Mouse (Mus musculus): ENCODE data around the gene Ip6k2. TPM values are rescaled to one million over a fixed set of nuclear protein-coding genes. Genes with fewer than 3 reads are reported as not detected.

The Ip6k2 gene
- total RNA-seq (2012; rRNA removed), result 23.0 and 24.4 TPM in 2 replicates

DNA sequence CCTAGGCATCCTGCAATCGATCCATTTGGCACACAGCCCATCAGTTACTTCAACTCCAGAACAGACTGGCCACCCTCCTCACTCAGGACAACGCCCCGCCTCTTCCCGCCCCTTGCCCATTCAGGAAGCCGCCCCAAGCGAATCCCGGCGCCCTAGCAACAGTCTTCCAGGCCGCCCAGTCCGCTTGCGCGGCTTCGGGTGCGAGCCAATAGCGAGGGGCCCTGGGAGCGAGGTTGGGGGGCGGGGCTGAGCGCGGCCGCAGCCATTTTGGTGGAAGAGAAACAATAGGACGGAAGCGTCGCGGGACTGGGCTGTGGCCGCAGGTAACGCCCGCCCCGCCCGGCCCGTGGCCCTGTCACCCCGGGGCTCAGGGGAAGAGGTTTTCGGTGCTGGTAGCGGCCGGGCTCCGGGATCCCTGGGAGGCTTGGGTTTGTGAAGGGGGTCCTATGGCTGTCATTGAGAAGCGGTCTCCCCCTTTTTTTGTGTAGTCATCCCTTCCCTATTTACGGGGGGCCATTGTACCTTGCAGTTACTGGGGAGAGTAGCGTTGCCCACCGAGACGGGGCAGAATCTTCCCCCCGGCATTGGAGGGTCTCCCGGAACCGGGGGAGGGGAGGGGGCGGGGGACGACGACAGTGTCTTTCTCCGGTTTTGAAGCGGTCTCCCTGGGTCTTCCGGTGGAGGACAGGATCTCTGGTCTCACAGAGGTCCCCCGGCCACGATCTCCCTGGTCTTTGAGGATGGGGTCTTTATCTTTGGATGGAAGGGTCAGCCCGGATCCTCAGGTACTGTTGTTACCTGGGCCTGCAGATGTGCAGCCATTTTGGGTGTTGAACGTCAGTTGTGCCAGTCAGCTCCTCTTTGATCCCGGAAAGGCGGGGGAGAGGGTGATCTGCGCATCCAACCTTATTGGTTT is at the start of gene Ip6k2:
TSS of gene Ip6k2 (plus strand) at position 249 of the 916 bp plus-strand sequence.
- H3K36me3 ChIP-seq (ENCODE audit: control insufficient read depth, insufficient read depth, low read length, poor library complexity, severe bottlenecking), result no peaks in the 10 kb centered on the region
- H3K4me1 ChIP-seq (ENCODE audit: control insufficient read depth in 2 of 2, insufficient read depth in 2 of 2, low read length in 2 of 2, poor library complexity in 1 of 2), result peaks cover 2 to 3% of the 10 kb centered on the region in 2 experiments; a peak in 1 of 4 replicates
- no peaks in the 10 kb centered on the region for H3K9me3 ChIP-seq (ENCODE audit: control insufficient read depth, insufficient read depth, low read depth, low read length)
- TF ChIP-seq CHD2 (IDR thresholded peaks at IDR 0.05; ENCODE audit: low read depth, low read length), result peak; percentile 16; the same call in 1 of the 2 replicates
- TF ChIP-seq MAFK (IDR thresholded peaks at IDR 0.05; ENCODE audit: insufficient read depth, low read depth, low read length), result no peak
- in situ Hi-C loops (cut with MboI; ENCODE audit: low sequenced_read_pairs in 2 of 2, unreplicated experiment in 2 of 2), result no loop called here
- peak; percentile 97 for DNase-seq (ENCODE audit: low read depth, low spot score)
- peak within 1 kb of the TSS; percentile 88 for H3K9ac ChIP-seq (ENCODE audit: insufficient read depth, low read depth, low read length, poor library complexity, severe bottlenecking)
- peak within 1 kb of the TSS; percentile 88 to 97 for H3K4me3 ChIP-seq (ENCODE audit: insufficient read depth in 1 of 2, low read depth in 1 of 2, low read length in 2 of 2, poor library complexity in 1 of 2, severe bottlenecking in 1 of 2)
- peak within 1 kb of the TSS; percentile 63 for H3K27ac ChIP-seq (ENCODE audit: insufficient read depth, low read depth, low read length, poor library complexity, severe bottlenecking)

DNA sequence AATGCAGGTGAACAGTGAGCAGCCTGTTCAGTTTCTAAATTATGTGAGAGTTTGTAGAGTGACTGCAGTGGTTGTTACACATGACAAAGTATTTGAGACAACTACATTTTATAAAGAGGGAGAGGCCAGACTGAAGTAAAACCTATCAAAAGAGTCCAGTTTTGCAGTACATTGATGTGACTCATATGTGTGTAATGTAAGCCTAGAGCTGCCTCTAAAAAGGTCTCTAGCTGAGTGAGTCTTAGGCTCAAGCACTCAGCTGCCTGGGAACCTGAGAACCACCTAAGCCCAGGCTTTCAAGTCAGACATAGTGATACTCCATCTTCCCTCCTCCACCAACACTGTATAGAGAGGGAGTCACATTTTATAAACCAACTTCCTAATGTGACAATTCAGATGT is 49.0 kb upstream of the Ip6k2 start:
- H3K36me3 ChIP-seq (ENCODE audit: control insufficient read depth, insufficient read depth, low read length, poor library complexity, severe bottlenecking), result no peaks in the 10 kb centered on the region; the same call in 1 of the 2 replicates
- H3K4me3 ChIP-seq (ENCODE audit: insufficient read depth in 1 of 2, low read depth in 1 of 2, low read length in 2 of 2, poor library complexity in 1 of 2, severe bottlenecking in 1 of 2), result no peak overlapping the region
- no peak overlapping the region for H3K9ac ChIP-seq (ENCODE audit: insufficient read depth, low read depth, low read length, poor library complexity, severe bottlenecking)
- TF ChIP-seq CHD2 (IDR thresholded peaks at IDR 0.05; ENCODE audit: low read depth, low read length), result no peak
- no peak for TF ChIP-seq ZC3H11A (IDR thresholded peaks at IDR 0.05; ENCODE audit: borderline replicate concordance, low read depth, low read length)
- no peak for TF ChIP-seq MAFK (IDR thresholded peaks at IDR 0.05; ENCODE audit: insufficient read depth, low read depth, low read length)
- no peak for TF ChIP-seq HCFC1 (IDR thresholded peaks at IDR 0.05; ENCODE audit: borderline replicate concordance, insufficient read depth, low read length)
- no peak for TF ChIP-seq ZNF384 (IDR thresholded peaks at IDR 0.05; ENCODE audit: low read depth, low read length)
- in situ Hi-C loops (cut with MboI; ENCODE audit: low sequenced_read_pairs in 2 of 2, unreplicated experiment in 2 of 2), result no loop called here
- H3K27ac ChIP-seq (ENCODE audit: insufficient read depth, low read depth, low read length, poor library complexity, severe bottlenecking), result no peak overlapping the region
- no peaks in the 10 kb centered on the region for H3K4me1 ChIP-seq (ENCODE audit: control insufficient read depth in 2 of 2, insufficient read depth in 2 of 2, low read length in 2 of 2, poor library complexity in 1 of 2)
- no peaks in the 10 kb centered on the region for H3K9me3 ChIP-seq (ENCODE audit: control insufficient read depth, insufficient read depth, low read depth, low read length)
- no peak for DNase-seq (ENCODE audit: low read depth, low spot score)

DNA sequence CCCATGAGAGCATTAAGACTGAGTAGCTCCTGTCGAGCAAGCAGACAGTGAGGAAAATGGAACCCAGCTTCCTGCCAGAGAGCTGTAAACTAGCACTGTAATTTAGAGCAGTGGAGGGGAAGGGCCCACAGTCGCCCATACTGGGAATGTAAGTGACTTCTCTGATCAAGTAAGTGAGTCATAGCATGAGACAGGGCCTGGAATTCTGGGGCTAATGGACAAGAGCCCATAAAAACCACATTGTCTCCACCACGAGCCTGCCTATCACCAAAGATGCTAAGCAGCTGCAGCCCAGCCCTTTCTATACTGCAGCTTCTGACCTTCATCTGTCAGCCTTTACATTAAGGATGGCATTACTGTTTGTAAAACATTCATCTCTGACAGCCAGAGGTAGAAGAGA is 44.4 kb upstream of the Ip6k2 start:
- TF ChIP-seq ZC3H11A (IDR thresholded peaks at IDR 0.05; ENCODE audit: borderline replicate concordance, low read depth, low read length) (no peak), ZNF384 (IDR thresholded peaks at IDR 0.05; ENCODE audit: low read depth, low read length) (no peak), CHD2 (IDR thresholded peaks at IDR 0.05; ENCODE audit: low read depth, low read length) (no peak), MAFK (IDR thresholded peaks at IDR 0.05; ENCODE audit: insufficient read depth, low read depth, low read length) (no peak), HCFC1 (IDR thresholded peaks at IDR 0.05; ENCODE audit: borderline replicate concordance, insufficient read depth, low read length) (no peak)
- H3K27ac ChIP-seq (ENCODE audit: insufficient read depth, low read depth, low read length, poor library complexity, severe bottlenecking), result no peak overlapping the region
- in situ Hi-C loops (cut with MboI; ENCODE audit: low sequenced_read_pairs in 2 of 2, unreplicated experiment in 2 of 2), result no loop called here
- H3K4me3 ChIP-seq (ENCODE audit: insufficient read depth in 1 of 2, low read depth in 1 of 2, low read length in 2 of 2, poor library complexity in 1 of 2, severe bottlenecking in 1 of 2), result no peak overlapping the region
- H3K9me3 ChIP-seq (ENCODE audit: control insufficient read depth, insufficient read depth, low read depth, low read length), result no peaks in the 10 kb centered on the region
- no peak for DNase-seq (ENCODE audit: low read depth, low spot score)
- H3K36me3 ChIP-seq (ENCODE audit: control insufficient read depth, insufficient read depth, low read length, poor library complexity, severe bottlenecking), result peaks cover 6% of the 10 kb centered on the region; the same call in 1 of the 2 replicates
- no peak overlapping the region for H3K9ac ChIP-seq (ENCODE audit: insufficient read depth, low read depth, low read length, poor library complexity, severe bottlenecking)
- H3K4me1 ChIP-seq (ENCODE audit: control insufficient read depth in 2 of 2, insufficient read depth in 2 of 2, low read length in 2 of 2, poor library complexity in 1 of 2), result no peaks in the 10 kb centered on the region

DNA sequence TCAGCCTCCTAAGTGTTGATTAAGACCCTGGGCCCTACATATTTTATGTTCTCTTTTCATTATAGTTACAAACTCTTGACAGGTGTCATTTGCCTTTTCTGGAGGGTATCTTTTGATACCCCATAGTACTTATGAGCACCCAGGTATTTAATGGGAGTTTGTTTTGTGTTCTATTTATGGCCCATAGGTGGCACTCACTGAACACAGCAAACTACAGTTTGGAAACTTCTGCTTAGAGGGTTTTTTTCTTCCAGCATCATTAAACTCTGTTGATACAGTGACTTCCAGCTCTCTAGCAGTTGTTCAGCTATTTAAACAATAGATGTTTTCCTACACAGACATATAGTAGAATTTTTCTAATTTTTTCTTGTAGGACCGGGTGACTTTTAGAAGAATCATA is 43.5 kb upstream of the Ip6k2 start:
- Histone ChIP-seq H3K4me3 (ENCODE audit: insufficient read depth in 1 of 2, low read depth in 1 of 2, low read length in 2 of 2, poor library complexity in 1 of 2, severe bottlenecking in 1 of 2) (no peak overlapping the region), H3K4me1 (ENCODE audit: control insufficient read depth in 2 of 2, insufficient read depth in 2 of 2, low read length in 2 of 2, poor library complexity in 1 of 2) (no peaks in the 10 kb centered on the region), H3K9ac (ENCODE audit: insufficient read depth, low read depth, low read length, poor library complexity, severe bottlenecking) (no peak overlapping the region), H3K36me3 (ENCODE audit: control insufficient read depth, insufficient read depth, low read length, poor library complexity, severe bottlenecking) (peaks cover 6% of the 10 kb centered on the region; the same call in 1 of the 2 replicates), H3K27ac (ENCODE audit: insufficient read depth, low read depth, low read length, poor library complexity, severe bottlenecking) (no peak overlapping the region), H3K9me3 (ENCODE audit: control insufficient read depth, insufficient read depth, low read depth, low read length) (no peaks in the 10 kb centered on the region)
- TF ChIP-seq MAFK (IDR thresholded peaks at IDR 0.05; ENCODE audit: insufficient read depth, low read depth, low read length) (no peak), ZNF384 (IDR thresholded peaks at IDR 0.05; ENCODE audit: low read depth, low read length) (no peak), ZC3H11A (IDR thresholded peaks at IDR 0.05; ENCODE audit: borderline replicate concordance, low read depth, low read length) (no peak), CHD2 (IDR thresholded peaks at IDR 0.05; ENCODE audit: low read depth, low read length) (no peak), HCFC1 (IDR thresholded peaks at IDR 0.05; ENCODE audit: borderline replicate concordance, insufficient read depth, low read length) (no peak)
- no peak for DNase-seq (ENCODE audit: low read depth, low spot score)
- in situ Hi-C loops (cut with MboI; ENCODE audit: low sequenced_read_pairs in 2 of 2, unreplicated experiment in 2 of 2), result no loop called here
